Mouse (Mus musculus) right cerebral cortex, postnatal 25 days (tissue): ENCODE results near the gene Ccdc73.
"Not testable (repeated sequence)": the region's sequence is repeated elsewhere in the genome, so short reads cannot be mapped to it uniquely, and the experiment has no call there.

Experiments used
- DNase-seq: peaks from one replicate; pipeline ENCODE4 v3.0.0; 2022

Ccdc73 gene

GRCm38 (mm10) chr2:104886109-104886508 lies 18.5 kb downstream of the Ccdc73 start:
- DNase-seq: no peak

GRCm38 (mm10) chr2:104887331-104887730 lies 19.7 kb downstream of the Ccdc73 start:
- DNase-seq: not testable (repeated sequence)

- peak; percentile 67 for DNase-seq
These were observed 20.4 kb downstream of the Ccdc73 start for GRCm38 (mm10) chr2:104887882-104888566.

GRCm38 (mm10) chr2:104899975-104900374 lies 32.4 kb downstream of the Ccdc73 start:
- no peak for DNase-seq

GRCm38 (mm10) chr2:104915709-104916108 lies 48.1 kb downstream of the Ccdc73 start:
- no peak for DNase-seq

GRCm38 (mm10) chr2:104964492-104964891 lies 96.9 kb downstream of the Ccdc73 start:
- DNase-seq: no peak

GRCm38 (mm10) chr2:104981712-104982111 lies 114.1 kb downstream of the Ccdc73 start:
- no peak for DNase-seq

- DNase-seq: no peak
These were observed 118.2 kb downstream of the Ccdc73 start for GRCm38 (mm10) chr2:104985796-104986195.

- DNase-seq: no peak
These were observed 121.4 kb downstream of the Ccdc73 start for GRCm38 (mm10) chr2:104988974-104989373.

GRCm38 (mm10) chr2:104994436-104994835 lies 126.8 kb downstream of the Ccdc73 start:
- no peak for DNase-seq

- DNase-seq: no peak
These were observed 128.6 kb downstream of the Ccdc73 start for GRCm38 (mm10) chr2:104996201-104996600.

GRCm38 (mm10) chr2:105007236-105007635 lies 139.6 kb downstream of the Ccdc73 start:
- DNase-seq: no peak

- DNase-seq: no peak
These were observed 148.8 kb downstream of the Ccdc73 start for GRCm38 (mm10) chr2:105016192-105016966.

GRCm38 (mm10) chr2:105016967-105017287 lies 149.3 kb downstream of the Ccdc73 start, which contains the start of gene Eif3m:
Gene Eif3m (minus strand): TSS chr2:105017080.
- peak; percentile 95 for DNase-seq

- DNase-seq: no peak
These were observed 150.2 kb downstream of the Ccdc73 start for GRCm38 (mm10) chr2:105017802-105018201.

GRCm38 (mm10) chr2:105019457-105019856 lies 151.9 kb downstream of the Ccdc73 start:
- DNase-seq: no peak

- no peak for DNase-seq
These were observed 153.7 kb downstream of the Ccdc73 start for GRCm38 (mm10) chr2:105021256-105021655.

- no peak for DNase-seq
These were observed 154.2 kb downstream of the Ccdc73 start for GRCm38 (mm10) chr2:105021836-105022235.

- DNase-seq: no peak
These were observed 155.5 kb downstream of the Ccdc73 start for GRCm38 (mm10) chr2:105023031-105023615.

- DNase-seq: no peak
These were observed 156.2 kb downstream of the Ccdc73 start for GRCm38 (mm10) chr2:105023815-105024214.

GRCm38 (mm10) chr2:105025610-105026009 lies 158.0 kb downstream of the Ccdc73 start:
- DNase-seq: not testable (repeated sequence)

- no peak for DNase-seq
These were observed 159.5 kb downstream of the Ccdc73 start for GRCm38 (mm10) chr2:105026950-105027695.

- no peak for DNase-seq
These were observed 161.2 kb downstream of the Ccdc73 start for GRCm38 (mm10) chr2:105028806-105029205.
